Mouse (Mus musculus): Measurements from ENCODE around the gene Pfn2.

- TF ChIP-seq EP300 (IDR thresholded peaks at IDR 0.05) (no peak), CTCF (IDR thresholded peaks at IDR 0.05) (no peak)
These were observed 1.3 kb downstream of the Pfn2 start for GRCm38 (mm10) chr3:57846662-57846911.

Data from lung, postnatal 0 days (tissue).